Mouse (Mus musculus) lung, adult 2 months (tissue): ENCODE measurements at regions not wholly inside any gene's neighbourhood (a gene's known extent, or its start where the extent isn't known, plus 50 kb on each side); places are given as distances from the start of the nearest gene placed in this dataset.

Experiments
- CTCF ChIP-seq: fragments of 200-500 bp; IDR thresholded peaks from 2 replicates; pipeline ENCODE4 v1.5.1; 2011; ENCODE audit warnings: mild to moderate bottlenecking, low read length, control low read depth; ENCODE audit not compliant: insufficient read depth
- POLR2A ChIP-seq: fragments of 200-500 bp; IDR thresholded peaks from 2 replicates; pipeline ENCODE4 v1.6.1; 2011; ENCODE audit warnings: low read depth, mild to moderate bottlenecking, control low read depth, low read length, borderline replicate concordance; ENCODE audit errors: extremely low read depth

GRCm38 (mm10) chr14:61836231-61836630 is 229.0 kb downstream of the Kcnrg start:
- no peak for TF ChIP-seq POLR2A
- TF ChIP-seq CTCF, result no peak
